Mouse (Mus musculus) brain, adult 2 months (tissue): ENCODE measurements around the gene Evpl.

Experiments used
- DNase-seq: peaks from one replicate; pipeline ENCODE4 v3.0.0; 2011; ENCODE audit warnings: low read depth, low spot score

Gene Evpl

DNA sequence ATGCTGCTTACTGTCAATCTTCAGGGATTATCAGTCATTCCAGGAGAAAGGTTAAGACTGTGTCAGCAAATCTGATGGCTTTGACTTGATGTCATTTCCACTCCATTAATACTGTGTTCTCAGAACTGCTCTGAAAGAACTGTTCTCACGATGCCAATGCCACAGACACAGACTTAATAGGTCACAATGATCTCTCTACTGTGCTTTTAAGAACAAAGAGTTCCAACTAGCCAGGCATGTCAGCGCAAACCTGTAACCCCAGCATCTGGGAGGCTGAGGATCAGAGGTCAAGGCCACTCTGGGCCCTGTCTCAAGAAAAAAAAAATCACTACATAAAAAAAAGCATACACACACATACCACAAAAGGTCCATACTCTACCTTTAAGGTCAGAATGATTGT lies 65.9 kb downstream of the Evpl start:
- no peak for DNase-seq
